Mouse (Mus musculus): ENCODE data around the gene Il34. TPM values are rescaled to one million over a fixed set of nuclear protein-coding genes. Genes with fewer than 3 reads are reported as not detected.
"Not testable (repeated sequence)": the region's sequence is repeated elsewhere in the genome, so short reads cannot be mapped to it uniquely, and the experiment has no call there.

Gene Il34
- total RNA-seq, 2 experiments from 2014 or later: 7.2 TPM

GRCm38 (mm10) chr8:110787411-110787954 is 18.2 kb downstream of the Il34 start:
- DNase-seq (ENCODE audit: low spot score): no peak
- intact Hi-C loops (cut with DNase I): no loop called here

GRCm38 (mm10) chr8:110786934-110787333 is 18.8 kb downstream of the Il34 start:
- no peak for DNase-seq (ENCODE audit: low spot score)
- intact Hi-C loops (cut with DNase I): no loop called here

DNA sequence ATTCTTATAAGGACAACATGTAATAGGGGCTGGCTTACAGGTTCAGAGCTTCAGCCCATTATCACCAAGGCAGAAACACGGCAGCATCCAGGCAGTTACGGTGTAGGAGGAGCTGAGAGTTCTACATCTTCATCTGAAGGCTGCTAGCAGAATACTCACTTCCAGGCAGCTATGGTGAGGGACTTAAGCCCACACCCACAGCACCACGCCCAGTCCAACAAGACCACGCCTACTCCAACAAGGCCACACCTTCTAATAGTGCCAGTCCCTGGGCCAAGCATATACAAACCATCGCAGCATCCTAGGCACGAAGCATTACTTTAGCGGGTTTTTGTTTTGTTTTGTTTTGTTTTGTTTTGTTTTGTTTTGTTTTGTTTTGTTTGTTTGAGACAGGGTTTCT is 19.2 kb downstream of the Il34 start:
- intact Hi-C loops (cut with DNase I): not testable (repeated sequence)

GRCm38 (mm10) chr8:110785366-110785765 is 20.4 kb downstream of the Il34 start:
- intact Hi-C loops (cut with DNase I): no loop called here

More for the DNA sequence above, 19.2 kb downstream of the Il34 start:
- not testable (repeated sequence) for DNase-seq (ENCODE audit: low spot score)

DNA sequence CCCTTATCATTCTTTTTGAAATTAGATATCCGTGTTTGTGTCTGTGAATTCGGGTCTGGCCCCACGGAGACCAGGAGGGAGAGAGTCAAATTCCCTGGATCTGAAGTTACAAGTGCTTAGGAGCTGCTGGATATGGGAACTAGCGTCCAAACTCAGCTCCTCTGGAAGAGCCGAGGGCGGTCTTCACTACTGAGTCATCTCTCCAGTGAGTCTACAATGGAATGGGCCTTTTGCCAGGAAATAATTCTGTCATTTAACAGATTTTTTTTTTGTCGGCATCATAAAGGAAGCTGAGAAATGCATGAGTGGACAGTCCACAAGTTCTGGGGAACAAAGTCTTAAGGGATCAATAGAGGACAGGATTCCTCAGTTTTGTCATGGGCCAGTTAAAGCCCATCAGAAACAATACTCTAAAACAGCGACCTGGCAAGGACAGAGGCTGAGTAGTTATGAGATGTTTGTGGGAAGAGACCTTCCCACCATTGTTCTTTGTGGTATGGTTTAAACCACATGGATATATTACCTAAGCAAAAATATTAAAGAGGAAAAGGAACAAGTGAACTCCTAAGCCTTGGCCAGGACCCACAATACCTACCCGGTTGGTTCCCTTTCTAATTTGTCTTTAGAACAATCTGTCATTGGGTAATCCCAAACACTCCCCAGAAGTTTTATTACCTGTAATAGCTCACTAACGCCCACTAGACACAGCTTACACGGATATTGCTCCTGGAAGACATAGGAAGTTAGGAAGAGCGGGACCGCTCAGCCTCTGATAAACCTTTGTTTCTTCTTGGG is 25.6 kb downstream of the Il34 start:
- intact Hi-C loops (cut with DNase I): no loop called here
- no peak for DNase-seq (ENCODE audit: low spot score)

More at GRCm38 (mm10) chr8:110785366-110785765, 20.4 kb downstream of the Il34 start:
- no peak for DNase-seq (ENCODE audit: low spot score)

GRCm38 (mm10) chr8:110776335-110776734 is 29.4 kb downstream of the Il34 start:
- no peak for DNase-seq (ENCODE audit: low spot score)
- intact Hi-C loops (cut with DNase I): no loop called here

DNA sequence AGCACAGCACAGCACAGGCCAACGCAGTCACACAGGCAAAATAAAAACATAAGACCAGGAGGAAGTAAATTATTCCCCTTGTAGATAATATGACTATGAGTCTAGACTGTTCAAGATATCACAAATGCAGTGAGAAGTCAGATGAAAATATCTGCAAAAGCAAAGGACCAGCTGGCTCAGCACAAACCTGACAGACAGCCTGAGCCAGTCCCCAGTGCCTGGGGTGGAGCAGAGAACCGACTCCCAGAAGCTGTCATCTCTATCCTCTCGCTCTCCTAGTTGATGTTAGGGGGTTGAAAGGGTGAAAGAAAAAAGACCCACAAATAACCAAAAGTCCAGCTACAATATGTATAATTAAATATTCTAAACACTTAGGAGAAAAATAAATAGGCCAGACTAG is 30.0 kb downstream of the Il34 start:
- no peak for DNase-seq (ENCODE audit: low spot score)
- intact Hi-C loops (cut with DNase I): no loop called here

DNA sequence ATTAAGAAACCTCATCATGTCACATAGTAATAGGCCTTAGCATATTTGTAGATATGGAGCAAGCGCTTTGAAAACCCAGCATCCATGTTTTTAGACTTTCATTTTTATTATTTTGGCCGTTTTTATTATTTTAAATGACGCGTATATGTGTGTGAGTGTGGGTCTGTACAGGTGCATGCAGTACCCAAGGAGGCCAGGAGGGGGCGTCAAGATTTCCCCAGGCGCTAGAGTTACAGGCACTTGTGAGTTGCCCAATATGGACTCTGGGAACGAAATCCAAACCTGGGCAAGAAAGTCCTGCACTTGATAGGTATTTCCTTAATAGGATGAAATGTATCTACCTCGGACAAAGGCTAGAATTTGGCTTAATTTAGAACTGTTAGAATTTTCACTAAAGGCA is 30.4 kb downstream of the Il34 start:
- intact Hi-C loops (cut with DNase I): no loop called here
- DNase-seq (ENCODE audit: low spot score): no peak

DNA sequence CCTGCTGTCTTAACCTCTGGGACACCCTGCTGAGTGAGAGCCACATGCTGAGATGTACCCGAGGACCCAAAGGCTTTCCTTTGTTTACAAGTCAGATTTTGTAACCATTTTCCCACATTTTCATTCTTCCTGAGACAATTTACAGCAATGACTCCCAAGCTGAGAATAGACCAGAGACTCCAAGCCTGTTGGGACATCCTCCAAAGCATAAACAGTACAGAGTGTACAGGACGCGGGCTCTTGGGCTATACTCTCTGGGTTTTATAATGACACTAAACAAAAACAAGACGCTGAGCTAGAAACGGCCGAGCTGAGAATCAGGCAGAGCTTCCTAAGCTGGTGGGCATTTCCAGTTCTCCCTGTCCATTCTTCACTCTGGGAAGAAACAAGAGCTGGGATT is 31.0 kb downstream of the Il34 start:
- intact Hi-C loops (cut with DNase I): no loop called here
- no peak for DNase-seq (ENCODE audit: low spot score)

DNA sequence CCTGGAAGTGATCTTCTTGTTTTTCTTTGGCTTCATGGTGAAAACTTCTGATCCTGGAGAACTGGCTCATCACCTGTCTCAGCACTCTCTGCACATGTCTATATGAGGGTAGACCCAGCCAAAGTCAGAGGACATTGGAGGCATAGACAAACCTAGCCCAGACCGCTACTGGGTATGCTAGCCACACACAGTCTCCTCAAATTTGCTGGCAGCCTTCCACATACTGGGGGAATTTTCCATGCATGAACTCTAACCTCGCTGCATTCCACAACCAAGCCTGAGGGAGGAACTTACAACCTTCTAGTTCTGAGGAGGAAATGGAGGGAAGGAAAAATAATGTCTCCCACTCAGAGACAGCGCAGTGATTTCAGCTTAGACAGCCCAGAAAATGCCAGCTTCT is 31.7 kb downstream of the Il34 start:
- intact Hi-C loops (cut with DNase I): no loop called here
- no peak for DNase-seq (ENCODE audit: low spot score)

DNA sequence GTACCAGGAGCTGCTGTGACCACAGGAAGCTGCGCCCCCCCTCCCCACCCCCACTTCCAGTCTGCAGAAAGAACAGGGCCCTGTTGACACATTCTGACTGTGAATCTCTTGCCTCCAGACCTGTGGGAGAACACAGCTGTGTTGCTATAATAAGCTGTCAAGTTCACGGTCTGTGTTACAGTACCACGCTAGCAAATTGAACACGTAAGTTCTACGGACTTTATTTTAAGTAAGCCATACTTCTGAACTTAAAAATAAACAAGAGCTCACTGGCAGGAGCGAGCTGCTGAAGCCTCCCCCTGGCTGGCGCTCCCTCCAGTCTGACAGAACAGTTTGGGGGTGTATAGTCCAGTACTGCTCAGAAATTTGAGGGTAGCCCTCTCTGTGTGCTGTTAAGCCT is 33.3 kb downstream of the Il34 start:
- DNase-seq (ENCODE audit: low spot score): no peak
- intact Hi-C loops (cut with DNase I): no loop called here

DNA sequence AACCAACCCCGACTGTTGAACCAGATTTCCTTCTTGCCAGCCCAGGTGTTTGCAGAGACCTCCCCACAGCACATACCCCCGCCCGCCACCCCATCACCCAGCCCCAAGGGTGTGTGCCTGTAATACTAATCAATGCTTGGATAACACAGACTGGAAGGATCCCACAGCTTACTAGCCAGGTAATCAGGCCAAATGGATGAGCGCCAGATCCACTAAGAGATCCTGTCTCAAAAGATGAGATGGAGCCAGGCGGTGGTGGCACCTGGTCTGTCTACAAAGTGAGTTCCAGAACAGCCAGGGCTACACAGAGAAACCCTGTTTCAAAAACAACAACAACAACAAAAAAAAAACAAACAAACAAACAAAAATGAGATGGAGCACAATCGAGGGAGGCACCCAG is 38.5 kb downstream of the Il34 start:
- intact Hi-C loops (cut with DNase I): no loop called here
- DNase-seq (ENCODE audit: low spot score): no peak

DNA sequence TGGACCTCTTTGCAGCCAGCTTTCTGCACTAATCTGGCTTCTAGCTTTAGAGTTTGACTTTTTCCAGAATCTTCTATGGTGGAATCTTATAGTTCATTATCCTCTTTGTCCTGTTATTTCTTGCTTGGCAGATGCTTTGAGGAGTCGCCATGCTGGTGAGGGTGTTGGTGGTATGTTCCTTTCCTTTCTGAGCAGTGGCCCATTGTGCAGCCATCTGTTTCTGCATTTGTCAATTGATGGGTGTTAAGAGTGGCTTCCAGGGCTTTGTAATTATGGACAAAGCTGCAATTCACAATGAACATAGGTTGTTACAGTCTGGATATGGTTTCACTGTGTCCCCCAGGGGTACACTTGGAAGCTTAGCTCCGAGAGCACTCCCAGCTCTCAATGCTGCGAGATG is 41.1 kb downstream of the Il34 start:
- no peak for DNase-seq (ENCODE audit: low spot score)
- intact Hi-C loops (cut with DNase I): no loop called here

DNA sequence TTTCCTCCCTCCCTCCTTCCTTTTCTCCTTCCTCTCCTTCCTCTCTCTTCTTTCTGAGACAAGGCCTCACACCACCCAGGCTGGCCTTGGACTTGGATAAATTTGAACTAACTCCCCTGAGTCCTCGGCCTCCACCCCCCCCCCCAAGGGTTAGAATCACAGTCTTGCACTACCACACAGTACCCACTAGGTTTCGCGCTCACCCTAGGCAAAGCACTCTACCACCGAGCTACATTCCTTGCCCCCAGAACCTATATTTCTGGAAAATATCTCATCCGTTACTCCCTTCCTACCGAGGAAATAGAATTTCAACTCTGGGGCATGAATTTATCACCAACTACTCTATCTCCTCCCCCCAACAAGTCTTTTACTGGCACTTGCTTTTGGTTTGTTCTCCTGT is 43.7 kb downstream of the Il34 start:
- DNase-seq (ENCODE audit: low spot score): no peak
- intact Hi-C loops (cut with DNase I): no loop called here

DNA sequence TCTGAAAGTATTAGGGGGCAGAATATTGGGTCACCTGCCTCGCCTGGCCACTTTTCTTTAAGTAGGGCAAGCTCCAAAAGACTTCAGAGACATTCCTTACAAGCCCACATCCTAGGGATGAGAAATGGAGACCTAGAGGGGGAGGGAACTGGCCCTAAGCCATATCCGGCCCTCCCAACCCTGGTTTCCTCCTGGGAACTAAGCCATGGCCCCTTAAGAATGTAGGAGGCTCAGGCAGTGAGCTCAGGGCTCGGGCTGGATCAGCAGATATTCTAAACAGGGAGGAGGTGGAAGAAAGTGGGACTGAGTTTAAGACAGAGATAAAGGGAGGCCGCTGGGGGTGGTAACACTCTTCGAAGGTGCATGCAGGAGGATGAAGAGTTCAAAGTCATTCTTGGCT is 44.5 kb downstream of the Il34 start:
- DNase-seq (ENCODE audit: low spot score): peak; percentile 53
- intact Hi-C loops (cut with DNase I): no loop called here

DNA sequence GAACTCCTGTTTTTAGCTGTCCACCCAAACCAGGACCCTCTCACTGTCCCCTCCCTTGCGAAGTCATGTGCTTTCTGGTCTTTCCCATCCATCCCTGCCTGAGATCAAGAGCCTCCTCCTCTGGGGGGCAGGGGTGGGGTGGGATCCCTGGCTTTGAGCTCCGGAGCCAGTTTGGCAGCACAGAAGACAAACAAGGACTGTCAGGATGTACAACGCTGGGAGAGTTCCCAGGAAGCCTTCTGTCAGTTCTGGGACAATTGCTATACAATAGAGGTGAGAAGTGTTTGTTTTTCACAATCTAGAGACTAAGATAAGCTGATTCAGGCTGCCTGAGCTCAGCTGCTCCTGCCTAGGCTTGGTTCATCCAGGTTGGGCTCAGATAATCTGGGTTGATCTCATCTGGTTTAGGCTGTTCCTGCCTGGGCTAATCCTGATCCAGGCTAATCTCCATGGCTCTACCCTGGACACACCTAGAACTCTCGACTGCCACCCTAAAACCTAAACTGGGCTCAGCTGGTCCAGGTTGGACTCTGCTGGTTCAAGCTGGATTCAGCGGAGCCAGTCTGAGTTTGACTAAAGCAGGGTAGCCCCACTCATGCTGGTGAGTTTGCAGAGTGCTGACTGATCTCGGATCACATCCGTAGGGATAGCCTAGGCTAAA is 45.3 kb downstream of the Il34 start:
- intact Hi-C loops (cut with DNase I): no loop called here
- DNase-seq (ENCODE audit: low spot score): no peak

- intact Hi-C loops (cut with DNase I): no loop called here
- no peak for DNase-seq (ENCODE audit: low spot score)
Observed at GRCm38 (mm10) chr8:110756196-110756595, 49.5 kb downstream of the Il34 start.

- no peak for DNase-seq (ENCODE audit: low spot score)
- intact Hi-C loops (cut with DNase I): no loop called here
Observed at GRCm38 (mm10) chr8:110755511-110756170, 50.1 kb downstream of the Il34 start.

DNA sequence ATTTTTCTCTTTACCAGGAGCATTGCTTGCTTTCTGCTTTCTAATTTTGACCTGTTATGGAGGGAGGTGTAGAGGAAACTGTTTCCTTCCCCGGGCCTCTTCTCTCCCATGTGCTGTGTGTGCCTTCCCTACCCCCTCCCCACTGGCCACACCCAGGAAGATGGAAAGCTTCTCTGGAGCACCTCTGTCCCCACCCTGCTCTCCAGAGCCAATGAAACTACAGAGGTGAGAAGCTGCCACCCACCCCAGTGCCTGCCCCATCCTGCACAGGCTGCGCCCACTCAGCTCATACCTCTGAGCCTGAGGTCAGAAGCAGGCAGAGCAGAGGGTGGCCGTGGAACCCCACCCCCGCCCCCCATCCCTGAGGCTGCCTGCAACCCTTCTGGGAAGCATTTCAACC is 51.0 kb downstream of the Il34 start:
- intact Hi-C loops (cut with DNase I): loop anchor here (5.0 kb wide), 2 partner anchors 38 to 88 kb away; no protein-coding TSS in a partner anchor
- DNase-seq (ENCODE audit: low spot score): no peak

DNA sequence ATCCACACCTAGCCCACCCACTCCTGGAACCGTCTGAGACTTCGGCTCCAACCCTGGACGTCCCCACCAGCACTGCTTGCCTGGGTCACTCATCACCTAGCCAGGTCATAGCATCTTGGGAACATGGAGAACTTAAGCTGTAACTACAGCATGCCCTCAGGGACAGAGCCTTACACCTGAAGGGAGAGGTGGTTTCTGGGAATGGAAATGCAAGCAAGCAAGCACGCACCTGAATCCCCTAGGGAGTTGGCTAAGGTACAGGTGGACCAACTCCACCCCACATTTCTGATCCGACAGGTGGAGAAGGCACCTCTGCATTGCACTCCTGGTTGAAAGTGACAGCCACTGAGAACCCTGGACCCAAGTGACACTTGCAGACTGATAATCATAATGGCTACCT is 54.2 kb downstream of the Il34 start:
- no peak for DNase-seq (ENCODE audit: low spot score)
- intact Hi-C loops (cut with DNase I): loop anchor here (5.0 kb wide), 2 partner anchors 41 to 91 kb away; no protein-coding TSS in a partner anchor

GRCm38 (mm10) chr8:110750269-110750668 is 55.5 kb downstream of the Il34 start:
- no peak for DNase-seq (ENCODE audit: low spot score)
- intact Hi-C loops (cut with DNase I): loop anchor here (5.0 kb wide), 2 partner anchors 42 to 92 kb away; no protein-coding TSS in a partner anchor
